In genomic region chr7:109523741-109524441, GRCm38 (mm10) we compare ENCODE assay signal across 8 mouse cellular contexts. TPM values are rescaled to one million over a fixed set of nuclear protein-coding genes. Genes with fewer than 3 reads are reported as not detected.
DNase-seq lines count a peak whose midpoint lies in the region; ATAC-seq lines count a peak whose summit lies in the region.

No protein-coding gene starts in this region.

- H3K4me3 ChIP-seq in liver, embryonic 12.5 days, result no peak overlapping the region
- no peak overlapping the region for H3K4me3 ChIP-seq in liver, embryonic 11.5 days (ENCODE audit: low read depth, low read length)
- H3K4me3 ChIP-seq in liver, embryonic 13.5 days (replicated peaks), result no peak overlapping the region

- H3K9me3 ChIP-seq in liver, embryonic 12.5 days (replicated peaks), result no peaks in the 10 kb centered on the region
- H3K9me3 ChIP-seq in liver, embryonic 11.5 days (ENCODE audit: control insufficient read depth, low read length), result no peaks in the 10 kb centered on the region
- no peaks in the 10 kb centered on the region for H3K9me3 ChIP-seq in liver, embryonic 13.5 days (replicated peaks)

- H3K9ac ChIP-seq in liver, embryonic 12.5 days, result no peak overlapping the region
- no peak overlapping the region for H3K9ac ChIP-seq in liver, embryonic 11.5 days (ENCODE audit: low read depth, low read length)
- H3K9ac ChIP-seq in liver, embryonic 13.5 days, result no peak overlapping the region

- H3K27ac ChIP-seq in liver, embryonic 12.5 days, result peak overlapping the region; percentile 73
- H3K27ac ChIP-seq in liver, embryonic 11.5 days (ENCODE audit: low read depth, low read length), result no peak overlapping the region; the same call in 1 of the 2 replicates
- peak overlapping the region; percentile 74 for H3K27ac ChIP-seq in liver, embryonic 13.5 days

- H3K4me2 ChIP-seq in liver, embryonic 12.5 days, result no peak overlapping the region
- no peak overlapping the region for H3K4me2 ChIP-seq in liver, embryonic 11.5 days
- no peak overlapping the region for H3K4me2 ChIP-seq in liver, embryonic 13.5 days

- peaks cover 30% of the 10 kb centered on the region for H3K4me1 ChIP-seq in liver, embryonic 12.5 days
- H3K4me1 ChIP-seq in liver, embryonic 11.5 days (replicated peaks; ENCODE audit: control insufficient read depth, insufficient read depth, low read length), result peaks cover 7% of the 10 kb centered on the region
- peaks cover 47% of the 10 kb centered on the region for H3K4me1 ChIP-seq in liver, embryonic 13.5 days (replicated peaks)

- H3K27me3 ChIP-seq in liver, embryonic 12.5 days (replicated peaks), result no peaks in the 10 kb centered on the region
- H3K27me3 ChIP-seq in liver, embryonic 11.5 days (replicated peaks; ENCODE audit: control insufficient read depth, insufficient read depth, low read length), result no peaks in the 10 kb centered on the region
- no peaks in the 10 kb centered on the region for H3K27me3 ChIP-seq in liver, embryonic 13.5 days

- 49% methylated on average over 6 of the region's 6 CpGs for WGBS in liver, embryonic 12.5 days (ENCODE audit: insufficient replicate concordance)
- WGBS in liver, embryonic 11.5 days, result 62% methylated on average over 6 of the region's 6 CpGs
- WGBS in liver, embryonic 13.5 days (ENCODE audit: insufficient replicate concordance), result 65% methylated on average over 6 of the region's 6 CpGs

- ATAC-seq in liver, embryonic 12.5 days, result no peak
- no peak for ATAC-seq in liver, embryonic 11.5 days (replicated peaks; ENCODE audit: low FRiP score)
- no peak for ATAC-seq in liver, embryonic 13.5 days (ENCODE audit: low read depth)

- H3K36me3 ChIP-seq in liver, embryonic 12.5 days, result peaks cover 87% of the 10 kb centered on the region
- H3K36me3 ChIP-seq in liver, embryonic 11.5 days (ENCODE audit: control insufficient read depth, insufficient read depth, low read length), result peaks cover 45% of the 10 kb centered on the region
- H3K36me3 ChIP-seq in liver, embryonic 13.5 days, result peaks cover 91% of the 10 kb centered on the region

- DNase-seq in embryo, embryonic 10 days (ENCODE audit: low spot score), result peak; percentile 53
- no peak for DNase-seq in embryo, embryonic 11 days
- no peak for DNase-seq in liver, embryonic 11.5 days (ENCODE audit: low spot score)
- DNase-seq in R1 (ENCODE audit: low read depth, low spot score), result peak; percentile 65
- DNase-seq in liver, embryonic 13.5 days, result no peak
- no peak for DNase-seq in ovary, postnatal 36 days (ENCODE audit: low spot score)
- DNase-seq in thymus, postnatal 14 days, result no peak

RNA-seq across cellular contexts. Expression of gene Rpl27a, which starts 4.9 kb away (rescaled TPM):
- polyA plus RNA-seq in liver, embryonic 12.5 days (2016; fragmentation: Nextera tagmentation; extraction: Ambion mirVana), result 122 and 125 TPM in 2 replicates
- polyA plus RNA-seq in liver, embryonic 11.5 days (2014; fragmentation: Nextera tagmentation; extraction: Ambion mirVana), result 184 and 208 TPM in 2 replicates
- polyA plus RNA-seq in liver, embryonic 13.5 days (2015; fragmentation: Nextera tagmentation; extraction: Ambion mirVana), result 112 and 118 TPM in 2 replicates

RNA-seq across cellular contexts. Expression of gene Trim66, which starts 16.0 kb away (rescaled TPM):
- polyA plus RNA-seq in liver, embryonic 12.5 days (2016; fragmentation: Nextera tagmentation; extraction: Ambion mirVana), result 0.04 TPM in 1 of 2 replicates, not detected in the other
- 0.01 and 0.11 TPM in 2 replicates for polyA plus RNA-seq in liver, embryonic 11.5 days (2014; fragmentation: Nextera tagmentation; extraction: Ambion mirVana)
- 0.01 TPM in 2 replicates for polyA plus RNA-seq in liver, embryonic 13.5 days (2015; fragmentation: Nextera tagmentation; extraction: Ambion mirVana)

Comparison
In these comparisons a context has a peak if more than half of its experiments do, and no peak if none do; other contexts are left out.
1. DNase-seq: peak in embryo, embryonic 10 days (single experiment) and R1 (single experiment); none in embryo, embryonic 11 days (single experiment), liver, embryonic 11.5 days (single experiment), liver, embryonic 13.5 days (single experiment), ovary, postnatal 36 days (single experiment) and thymus, postnatal 14 days (single experiment).